Mouse (Mus musculus): ENCODE data around the gene Vwce.

GRCm38 (mm10) chr19:10692361-10692760 lies 58.3 kb downstream of the Vwce start:
- TF ChIP-seq CTCF (IDR thresholded peaks at IDR 0.05; ENCODE audit: borderline replicate concordance, insufficient read depth, low read depth, low read length) (no peak), POLR2A (IDR thresholded peaks at IDR 0.05; ENCODE audit: borderline replicate concordance, insufficient read depth, low read length) (no peak)
